Mouse (Mus musculus): Measurements from ENCODE around the gene Rnase4. TPM values are rescaled to one million over a fixed set of nuclear protein-coding genes. Genes with fewer than 3 reads are reported as not detected.
A peak's percentile ranks its signal among the peaks of the same experiment; 100 is the strongest.
"Not testable (repeated sequence)": the region's sequence is repeated elsewhere in the genome, so short reads cannot be mapped to it uniquely, and the experiment has no call there.

The Rnase4 gene
- polyA plus RNA-seq, 2 experiments = 12.8 to 20.2 TPM

DNA sequence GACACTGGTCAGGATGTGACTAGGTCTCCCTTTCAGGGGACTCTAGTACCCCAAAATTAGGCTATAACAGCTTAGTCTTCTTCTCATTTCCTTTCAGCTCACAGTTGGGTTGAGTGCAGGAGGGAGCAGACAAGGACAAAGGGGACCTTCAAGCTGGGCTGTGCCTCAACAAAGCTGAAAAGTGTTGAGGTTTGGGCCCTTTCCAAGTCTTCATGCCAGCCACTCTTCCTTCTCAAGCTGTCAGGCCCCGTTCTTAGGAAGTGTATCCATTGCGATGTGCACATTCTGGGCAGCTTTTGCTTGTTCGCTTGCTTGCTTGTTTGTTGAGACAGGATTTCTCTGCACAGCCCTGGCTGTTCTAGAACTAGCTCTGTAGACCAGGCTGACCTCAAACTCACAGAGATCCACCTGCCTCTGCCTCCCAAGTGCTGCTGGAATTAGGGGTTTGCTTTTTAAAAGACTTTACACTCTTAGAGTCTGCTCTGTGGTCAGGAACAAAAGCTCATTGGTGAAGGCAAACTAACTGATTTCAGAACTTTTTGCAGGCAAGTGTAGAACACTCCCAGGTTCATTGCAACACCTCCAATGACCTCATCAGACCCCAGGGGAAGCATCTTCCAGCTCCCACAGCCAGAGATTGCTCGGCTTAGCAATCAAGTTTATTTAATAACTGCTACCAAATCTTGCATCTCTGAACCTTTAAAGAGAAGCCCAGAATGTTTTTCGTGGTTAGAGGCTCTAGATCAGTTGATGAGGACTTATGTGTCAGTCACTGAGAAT is 3.4 kb downstream of the Rnase4 start:
- TF ChIP-seq CTCF (IDR thresholded peaks at IDR 0.05; ENCODE audit: low read depth) = no peak
- TF ChIP-seq EP300 (IDR thresholded peaks at IDR 0.05; ENCODE audit: low read depth) = no peak
- no peak overlapping the region for H3K27ac ChIP-seq
- H3K36me3 ChIP-seq (replicated peaks; ENCODE audit: control insufficient read depth, insufficient read depth, low read depth) = no peaks in the 10 kb centered on the region
- no peaks in the 10 kb centered on the region for H3K9me3 ChIP-seq (ENCODE audit: control insufficient read depth, low read length)
- no peaks in the 10 kb centered on the region for H3K27me3 ChIP-seq (ENCODE audit: control insufficient read depth, insufficient read depth, low read length)
- no peak overlapping the region for H3K4me3 ChIP-seq (ENCODE audit: insufficient read depth in 1 of 2, low read depth in 2 of 2, low read length in 2 of 2)
- 45% methylated on average over 5 of the region's 5 CpGs for WGBS (ENCODE audit: insufficient replicate concordance)
- DNase-seq (ENCODE audit: low read depth in 3 of 3, low spot score in 3 of 3) = no peak
- no peak overlapping the region for H3K4me2 ChIP-seq (ENCODE audit: low read depth)
- no peak overlapping the region for H3K9ac ChIP-seq (replicated peaks)
- no peak for ATAC-seq (ENCODE audit: insufficient read depth)
- H3K4me1 ChIP-seq (replicated peaks; ENCODE audit: control insufficient read depth in 2 of 2, insufficient read depth in 2 of 2, low read length in 1 of 2) = peaks cover 7 to 26% of the 10 kb centered on the region in 2 experiments

- Histone ChIP-seq H3K4me2 (ENCODE audit: low read depth) (no peak overlapping the region), H3K9me3 (ENCODE audit: control insufficient read depth, low read length) (no peaks in the 10 kb centered on the region), H3K27ac (no peak overlapping the region), H3K4me3 (ENCODE audit: insufficient read depth in 1 of 2, low read depth in 2 of 2, low read length in 2 of 2) (no peak overlapping the region), H3K4me1 (replicated peaks; ENCODE audit: control insufficient read depth in 2 of 2, insufficient read depth in 2 of 2, low read length in 1 of 2) (peaks cover 7 to 26% of the 10 kb centered on the region in 2 experiments), H3K36me3 (replicated peaks; ENCODE audit: control insufficient read depth, insufficient read depth, low read depth) (no peaks in the 10 kb centered on the region), H3K27me3 (ENCODE audit: control insufficient read depth, insufficient read depth, low read length) (no peaks in the 10 kb centered on the region), H3K9ac (replicated peaks) (no peak overlapping the region)
- ATAC-seq (ENCODE audit: insufficient read depth) (no peak), DNase-seq (ENCODE audit: low read depth in 3 of 3, low spot score in 3 of 3) (no peak)
- TF ChIP-seq CTCF (IDR thresholded peaks at IDR 0.05; ENCODE audit: low read depth) (no peak), EP300 (IDR thresholded peaks at IDR 0.05; ENCODE audit: low read depth) (no peak)
- WGBS (ENCODE audit: insufficient replicate concordance) = 50% methylated on average over 9 of the region's 9 CpGs
Observed at GRCm38 (mm10) chr14:51094921-51095320, 4.0 kb downstream of the Rnase4 start.

- TF ChIP-seq EP300 (IDR thresholded peaks at IDR 0.05; ENCODE audit: low read depth) = no peak
- no peak for TF ChIP-seq CTCF (IDR thresholded peaks at IDR 0.05; ENCODE audit: low read depth)
- ATAC-seq (ENCODE audit: insufficient read depth) (peak; percentile 34; the same call in 1 of the 2 replicates), DNase-seq (ENCODE audit: low read depth in 3 of 3, low spot score in 3 of 3) (no peak)
- H3K36me3 ChIP-seq (replicated peaks; ENCODE audit: control insufficient read depth, insufficient read depth, low read depth) = no peaks in the 10 kb centered on the region
- H3K27me3 ChIP-seq (ENCODE audit: control insufficient read depth, insufficient read depth, low read length) = no peaks in the 10 kb centered on the region
- H3K4me2 ChIP-seq (ENCODE audit: low read depth) = no peak overlapping the region; the same call in 1 of the 2 replicates
- WGBS (ENCODE audit: insufficient replicate concordance) = 42% methylated on average over 9 of the region's 9 CpGs
- no peak overlapping the region for H3K4me3 ChIP-seq (ENCODE audit: insufficient read depth in 1 of 2, low read depth in 2 of 2, low read length in 2 of 2)
- H3K27ac ChIP-seq = no peak overlapping the region
- no peaks in the 10 kb centered on the region for H3K9me3 ChIP-seq (ENCODE audit: control insufficient read depth, low read length)
- peaks cover 7 to 26% of the 10 kb centered on the region in 2 experiments for H3K4me1 ChIP-seq (replicated peaks; ENCODE audit: control insufficient read depth in 2 of 2, insufficient read depth in 2 of 2, low read length in 1 of 2)
- no peak overlapping the region for H3K9ac ChIP-seq (replicated peaks)
Observed at GRCm38 (mm10) chr14:51095736-51096524, 5.1 kb downstream of the Rnase4 start.

DNA sequence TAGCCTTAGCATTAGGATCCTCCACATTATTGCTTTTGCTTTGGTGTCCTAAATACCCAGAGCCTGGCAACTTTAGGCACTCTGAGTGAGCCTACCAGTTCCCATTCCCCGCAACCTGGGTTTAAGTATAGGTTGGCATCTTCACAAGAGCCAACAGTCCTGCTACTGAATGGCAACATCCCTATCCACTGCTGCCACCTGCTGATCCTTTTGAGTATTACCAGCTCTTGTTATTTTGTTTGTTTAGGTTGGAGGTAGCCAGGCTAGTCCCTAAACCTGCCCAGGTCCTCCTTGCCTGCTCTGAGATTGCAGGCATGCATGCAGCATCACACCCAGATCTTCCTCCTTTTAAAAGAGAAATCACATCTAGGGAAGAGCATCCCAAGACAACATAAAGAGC is 7.4 kb downstream of the Rnase4 start:
- H3K27ac ChIP-seq; H3K9ac ChIP-seq (replicated peaks); H3K4me2 ChIP-seq (ENCODE audit: low read depth); H3K36me3 ChIP-seq (replicated peaks; ENCODE audit: control insufficient read depth, insufficient read depth, low read depth); DNase-seq (ENCODE audit: low read depth in 3 of 3, low spot score in 3 of 3); H3K4me3 ChIP-seq (ENCODE audit: insufficient read depth in 1 of 2, low read depth in 2 of 2, low read length in 2 of 2); H3K27me3 ChIP-seq (ENCODE audit: control insufficient read depth, insufficient read depth, low read length); H3K9me3 ChIP-seq (ENCODE audit: control insufficient read depth, low read length): not testable (repeated sequence)
- 24% methylated on average over 1 of the region's 1 CpGs for WGBS (ENCODE audit: insufficient replicate concordance)
- ATAC-seq (ENCODE audit: insufficient read depth) = peak; percentile 24; the same call in 1 of the 2 replicates
- peaks cover 0 to 16% of the 10 kb centered on the region in 2 experiments; a peak in 2 of 4 replicates for H3K4me1 ChIP-seq (replicated peaks; ENCODE audit: control insufficient read depth in 2 of 2, insufficient read depth in 2 of 2, low read length in 1 of 2)
- TF ChIP-seq CTCF (IDR thresholded peaks at IDR 0.05; ENCODE audit: low read depth) = peak; percentile 79

- no peaks in the 10 kb centered on the region for H3K27me3 ChIP-seq (ENCODE audit: control insufficient read depth, insufficient read depth, low read length)
- H3K36me3 ChIP-seq (replicated peaks; ENCODE audit: control insufficient read depth, insufficient read depth, low read depth) = no peaks in the 10 kb centered on the region
- DNase-seq (ENCODE audit: low read depth in 3 of 3, low spot score in 3 of 3) = no peak
- H3K4me1 ChIP-seq (replicated peaks; ENCODE audit: control insufficient read depth in 2 of 2, insufficient read depth in 2 of 2, low read length in 1 of 2) = peaks cover 0 to 15% of the 10 kb centered on the region in 2 experiments; a peak in 2 of 4 replicates
- WGBS (ENCODE audit: insufficient replicate concordance) = 85% methylated on average over 11 of the region's 11 CpGs
- H3K27ac ChIP-seq = no peak overlapping the region
- H3K9ac ChIP-seq (replicated peaks) = no peak overlapping the region
- no peaks in the 10 kb centered on the region for H3K9me3 ChIP-seq (ENCODE audit: control insufficient read depth, low read length)
- TF ChIP-seq EP300 (IDR thresholded peaks at IDR 0.05; ENCODE audit: low read depth) = no peak
- no peak for TF ChIP-seq CTCF (IDR thresholded peaks at IDR 0.05; ENCODE audit: low read depth)
- no peak for ATAC-seq (ENCODE audit: insufficient read depth)
- H3K4me3 ChIP-seq (ENCODE audit: insufficient read depth in 1 of 2, low read depth in 2 of 2, low read length in 2 of 2) = no peak overlapping the region
- H3K4me2 ChIP-seq (ENCODE audit: low read depth) = no peak overlapping the region
Observed at GRCm38 (mm10) chr14:51098921-51099320, 8.0 kb downstream of the Rnase4 start.

Data from liver, embryonic 14.5 days (tissue).